Mouse (Mus musculus): ENCODE data around the gene Tmem238. TPM values are rescaled to one million over a fixed set of nuclear protein-coding genes. Genes with fewer than 3 reads are reported as not detected.
"Not testable (repeated sequence)": the region's sequence is repeated elsewhere in the genome, so short reads cannot be mapped to it uniquely, and the experiment has no call there.

The Tmem238 gene
- total RNA-seq, 2 experiments from 2014 or later = 0.17 to 7.5 TPM

GRCm38 (mm10) chr7:4793674-4794073 lies 4.2 kb upstream of the Tmem238 start:
- no peak for ATAC-seq (replicated peaks; ENCODE audit: low FRiP score, poor library complexity, severe bottlenecking)

DNA sequence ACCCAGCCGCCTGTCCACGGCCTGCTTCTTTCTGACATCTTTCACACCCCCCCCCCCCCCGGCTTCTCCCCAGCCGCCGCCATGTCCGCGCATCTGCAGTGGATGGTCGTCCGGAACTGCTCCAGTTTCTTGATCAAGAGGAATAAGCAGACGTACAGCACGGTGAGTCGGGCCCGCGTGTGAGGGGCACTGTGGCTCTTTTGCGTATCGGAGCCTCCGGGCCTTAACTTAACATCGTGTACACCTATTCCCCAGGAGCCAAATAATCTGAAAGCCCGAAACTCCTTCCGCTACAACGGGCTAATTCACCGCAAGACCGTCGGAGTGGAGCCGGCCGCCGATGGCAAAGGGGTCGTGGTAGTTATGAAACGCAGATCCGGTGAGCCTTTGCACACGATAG lies 3.8 kb upstream of the Tmem238 start:
- ATAC-seq (replicated peaks; ENCODE audit: low FRiP score, poor library complexity, severe bottlenecking) = not testable (repeated sequence)

- ATAC-seq (replicated peaks; ENCODE audit: low FRiP score, poor library complexity, severe bottlenecking) = peak; percentile 96
Measured at GRCm38 (mm10) chr7:4792278-4793212, 3.1 kb upstream of the Tmem238 start, which contains the start of gene Rpl28. Rpl28 (plus strand) TSS chr7:4792874.

- no peak for ATAC-seq (replicated peaks; ENCODE audit: low FRiP score, poor library complexity, severe bottlenecking)
Measured at GRCm38 (mm10) chr7:4788499-4789435, 689 bp downstream of the Tmem238 start.

DNA sequence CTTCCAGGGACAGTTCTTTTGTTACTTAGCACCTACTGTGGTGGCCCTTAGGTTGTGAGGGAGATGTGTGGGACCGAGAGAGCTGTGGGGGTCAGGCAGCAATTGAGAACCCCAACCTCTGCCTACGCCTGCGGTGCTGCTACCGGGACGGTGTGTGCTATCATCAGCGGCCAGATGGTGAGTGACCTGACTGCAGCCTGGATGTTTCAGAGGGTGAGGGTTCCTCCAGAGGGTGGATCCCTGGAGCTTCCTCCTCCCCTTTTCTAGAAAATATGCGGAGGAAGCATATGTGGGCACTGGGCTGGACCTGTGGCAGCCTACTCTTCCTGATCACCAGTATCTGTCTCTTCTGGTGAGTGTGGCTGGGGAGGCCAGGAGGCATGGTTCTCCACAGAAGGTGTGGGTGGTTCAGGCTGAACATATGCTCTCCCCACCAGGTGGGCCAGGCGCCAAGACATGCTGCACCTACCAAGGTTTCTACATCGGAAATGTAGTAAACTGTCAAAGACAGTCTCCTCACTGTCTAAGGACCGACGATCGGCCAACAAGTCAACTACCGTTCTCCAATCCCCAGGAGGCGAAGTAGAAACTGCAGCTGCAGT lies 5.7 kb downstream of the Tmem238 start:
- ATAC-seq (replicated peaks; ENCODE audit: low FRiP score, poor library complexity, severe bottlenecking) = peak; percentile 53; the same call in 1 of the 2 replicates

- ATAC-seq (replicated peaks; ENCODE audit: low FRiP score, poor library complexity, severe bottlenecking) = no peak
Measured at GRCm38 (mm10) chr7:4782759-4783158, 6.7 kb downstream of the Tmem238 start, which contains the start of the genes Il11 and Tmem190. Il11 (minus strand) TSS chr7:4782859. Tmem190 (plus strand) TSS chr7:4782937.

DNA sequence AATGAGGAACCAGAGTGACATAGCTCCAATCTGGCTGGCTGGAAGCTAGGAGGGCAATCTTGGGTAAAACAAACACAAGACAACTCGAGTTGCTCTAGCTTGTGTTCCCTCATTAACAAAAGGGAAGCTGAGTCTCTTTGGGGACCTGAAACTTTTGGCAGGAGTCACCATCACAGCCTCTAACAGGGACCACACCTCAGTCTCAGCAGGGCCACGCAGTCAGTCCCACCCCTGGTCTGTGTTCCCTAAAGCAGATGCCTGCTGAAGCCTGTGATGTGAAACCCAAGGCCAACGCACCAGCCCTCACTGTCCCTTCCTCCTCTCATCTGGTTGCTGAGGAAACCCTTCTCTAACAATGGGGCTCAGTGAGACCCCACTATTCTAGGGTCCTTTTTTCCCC lies 7.3 kb downstream of the Tmem238 start:
- ATAC-seq (replicated peaks; ENCODE audit: low FRiP score, poor library complexity, severe bottlenecking) = no peak

GRCm38 (mm10) chr7:4779921-4780320 lies 9.5 kb downstream of the Tmem238 start:
- no peak for ATAC-seq (replicated peaks; ENCODE audit: low FRiP score, poor library complexity, severe bottlenecking)

- no peak for ATAC-seq (replicated peaks; ENCODE audit: low FRiP score, poor library complexity, severe bottlenecking)
Measured at GRCm38 (mm10) chr7:4777851-4778637, 11.4 kb downstream of the Tmem238 start.

DNA sequence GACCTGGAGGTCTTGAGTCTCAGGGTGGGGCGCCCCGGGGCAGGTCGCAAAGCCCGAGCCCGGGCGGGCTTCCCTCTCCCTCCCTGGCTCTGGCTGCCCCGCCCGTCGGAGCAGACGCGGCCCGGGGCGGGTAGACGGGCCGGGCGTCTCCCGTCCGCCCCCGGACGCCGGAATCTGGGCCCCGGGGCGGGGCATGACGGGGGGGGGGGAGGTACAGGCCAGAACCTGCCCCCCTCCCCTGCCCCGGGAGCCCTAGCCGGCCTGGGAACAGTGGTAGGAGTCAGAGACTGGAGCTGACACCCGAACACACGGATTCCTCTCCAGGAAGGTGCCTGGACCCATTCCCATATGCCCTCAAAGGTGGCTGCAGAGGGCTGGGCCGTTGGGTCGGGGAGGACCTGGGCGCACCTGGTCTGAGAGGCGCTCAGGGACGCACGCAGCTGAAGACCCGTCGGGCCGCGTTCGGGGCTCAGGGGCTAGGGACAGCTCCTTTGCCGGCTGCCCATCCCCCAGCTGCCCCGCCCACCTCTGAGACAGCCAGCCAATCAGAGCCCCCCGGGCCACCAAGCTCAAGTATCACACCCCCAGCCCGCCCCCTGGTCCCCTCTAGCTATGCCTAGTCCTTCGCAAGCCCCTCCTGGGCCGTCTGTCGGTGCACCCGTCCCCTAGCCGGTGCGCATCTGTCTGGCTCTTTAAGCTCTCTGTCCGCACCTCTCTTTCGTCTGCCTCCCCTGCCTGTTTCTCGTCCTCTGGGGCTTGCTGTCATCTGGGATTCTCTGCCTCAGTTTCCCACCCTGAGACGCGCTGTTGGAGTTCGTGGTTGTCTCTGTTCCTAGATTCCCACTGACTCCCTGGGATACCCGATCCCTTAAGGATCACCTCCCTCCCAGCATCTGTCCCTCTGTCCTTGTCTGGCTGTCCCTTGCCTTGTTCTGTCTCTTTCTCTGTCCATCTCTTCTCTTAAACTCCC lies 12.3 kb downstream of the Tmem238 start:
- no peak for ATAC-seq (replicated peaks; ENCODE audit: low FRiP score, poor library complexity, severe bottlenecking)

DNA sequence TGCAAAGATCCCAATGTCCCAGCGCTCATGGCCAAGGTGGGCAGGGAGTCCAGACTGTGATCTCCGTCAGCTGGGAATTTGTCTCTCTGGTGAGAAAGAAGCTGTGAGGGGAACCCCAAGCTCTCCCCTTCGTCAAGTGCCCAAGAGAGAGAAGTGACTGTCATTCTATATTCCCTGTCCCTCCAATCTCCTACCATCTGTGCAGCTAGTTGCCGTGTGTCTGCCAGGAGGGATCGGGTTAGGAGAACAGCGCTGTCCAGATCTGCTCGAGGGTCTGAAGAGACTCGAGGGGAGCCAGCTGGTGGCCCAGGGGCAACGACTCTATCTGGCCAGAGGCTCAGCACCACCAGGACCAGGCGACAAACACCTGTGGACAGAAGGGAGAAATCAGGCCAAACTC lies 13.3 kb downstream of the Tmem238 start:
- ATAC-seq (replicated peaks; ENCODE audit: low FRiP score, poor library complexity, severe bottlenecking) = no peak

- ATAC-seq (replicated peaks; ENCODE audit: low FRiP score, poor library complexity, severe bottlenecking) = no peak
Measured at GRCm38 (mm10) chr7:4771202-4771601, 18.3 kb downstream of the Tmem238 start, which contains the start of gene Fam71e2. Fam71e2 (minus strand) TSS chr7:4771302.

GRCm38 (mm10) chr7:4764946-4765710 lies 24.3 kb downstream of the Tmem238 start:
- no peak for ATAC-seq (replicated peaks; ENCODE audit: low FRiP score, poor library complexity, severe bottlenecking)

GRCm38 (mm10) chr7:4759670-4760069 lies 29.8 kb downstream of the Tmem238 start:
- ATAC-seq (replicated peaks; ENCODE audit: low FRiP score, poor library complexity, severe bottlenecking) = no peak

GRCm38 (mm10) chr7:4752821-4753570 lies 36.5 kb downstream of the Tmem238 start, which contains the start of gene Cox6b2:
Cox6b2 (minus strand) TSS chr7:4753094.
- ATAC-seq (replicated peaks; ENCODE audit: low FRiP score, poor library complexity, severe bottlenecking) = peak; percentile 59

All from erythroblast, adult 5-6 weeks (primary cell).